Mouse (Mus musculus): ENCODE measurements around the gene Aste1.

Gene Aste1

DNA sequence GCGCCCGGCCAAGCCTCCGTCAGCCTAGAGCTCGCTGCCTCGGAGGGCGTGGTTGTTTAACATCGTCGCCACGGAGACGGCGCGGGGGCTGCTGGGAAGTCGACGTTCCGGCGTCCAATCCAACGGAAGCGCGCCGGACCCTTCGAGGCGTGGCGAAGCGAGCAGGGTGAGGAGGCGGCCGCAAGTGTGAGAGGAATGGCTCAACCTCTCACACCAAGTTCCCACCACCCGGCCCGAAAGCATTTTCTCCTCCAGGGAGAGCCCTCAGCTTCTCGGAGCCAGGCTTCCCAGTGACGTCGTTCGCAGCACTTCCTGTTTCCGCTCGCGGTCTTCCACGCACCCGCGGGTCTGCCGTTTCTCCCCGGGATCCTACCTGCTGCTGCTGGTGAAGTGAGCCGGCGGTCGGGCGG lies at the start of gene Aste1, which contains the start of gene Nek11:
Gene Aste1 (plus strand): TSS at position 175 of the 410 bp plus-strand sequence.
Gene Nek11 (minus strand): TSS at position 307 of the 410 bp plus-strand sequence.
- in situ Hi-C loops (cut with MboI, MseI), result loop anchor here (5.0 to 25.0 kb wide), 2 partner anchors 343 to 1133 kb away; partner anchors contain the start of genes Dnajc13 and Mrpl3

DNA sequence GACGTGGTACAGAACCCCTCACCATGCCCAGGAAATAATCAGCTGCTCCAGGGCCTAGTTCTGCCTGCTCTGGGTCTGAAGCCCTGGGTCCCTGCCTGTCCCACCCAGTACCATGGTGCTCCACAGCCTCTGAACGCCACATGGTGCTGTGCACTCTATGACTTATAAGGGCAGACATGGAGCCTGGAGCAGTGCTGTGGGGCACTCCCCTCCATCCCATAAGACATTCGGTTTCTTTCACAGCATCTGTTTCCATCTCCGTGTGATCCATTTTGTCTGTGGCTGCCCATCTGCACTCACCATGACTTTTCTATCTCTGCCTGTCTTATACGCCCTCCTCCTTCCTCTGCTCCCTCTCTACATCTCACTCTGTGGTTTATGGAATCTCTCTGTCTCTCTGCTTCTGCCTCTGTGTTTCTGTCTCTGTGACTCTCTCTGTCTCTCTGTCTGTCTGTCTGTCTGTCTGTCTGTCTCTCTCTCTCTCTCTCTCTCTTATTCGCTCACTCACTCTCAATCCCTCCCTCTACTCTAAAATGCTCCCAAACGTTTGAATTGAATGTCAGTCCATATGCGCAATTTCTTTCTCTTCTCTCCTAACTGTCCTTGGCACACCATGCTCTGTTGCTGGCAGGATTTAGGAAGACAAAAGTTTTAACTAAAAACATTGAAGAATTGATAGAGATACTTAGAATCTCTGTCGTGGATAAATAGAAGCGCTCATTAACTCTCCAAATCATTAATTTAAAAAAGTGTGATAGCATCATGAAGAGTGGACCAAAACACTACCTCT lies 46.8 kb upstream of the Aste1 start:
- in situ Hi-C loops (cut with MboI, MseI), result no loop called here

DNA sequence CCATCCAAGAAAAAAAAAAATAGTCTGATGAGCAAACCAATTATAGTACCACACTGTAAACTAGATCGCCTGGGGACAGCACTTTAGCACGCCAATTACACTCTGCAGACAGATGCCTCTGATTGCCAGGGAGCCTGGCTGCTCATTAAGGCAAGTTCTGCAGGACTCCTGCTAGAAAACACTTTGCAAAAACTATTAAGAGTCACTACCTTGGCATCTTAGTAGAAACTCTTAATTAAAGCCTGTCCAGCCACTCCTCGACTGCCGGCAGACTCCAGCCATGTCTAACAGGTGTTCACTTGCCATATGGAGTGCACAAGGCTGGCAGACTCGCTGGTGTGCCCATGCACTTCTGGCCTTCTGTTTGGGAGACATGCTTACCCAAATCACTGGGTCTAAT lies 46.2 kb upstream of the Aste1 start:
- in situ Hi-C loops (cut with MboI, MseI), result no loop called here

DNA sequence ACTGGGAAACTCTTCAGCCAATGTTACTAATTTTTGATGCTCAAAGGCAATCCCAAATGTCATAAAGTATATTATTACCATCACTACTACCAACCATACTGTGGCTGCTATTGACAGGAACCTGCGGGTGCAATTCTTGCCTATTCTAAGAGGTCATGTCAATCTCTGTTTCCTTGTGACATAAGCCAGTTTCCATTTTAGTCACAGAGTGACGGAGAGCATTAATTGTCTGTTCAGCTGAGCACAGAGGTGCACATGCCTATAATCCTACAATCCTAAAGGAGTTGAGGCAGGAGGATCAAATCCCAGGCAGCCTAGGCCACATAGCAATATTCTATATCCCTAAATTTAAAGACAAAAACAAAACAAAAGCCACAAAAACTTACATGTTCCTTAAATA lies 33.0 kb upstream of the Aste1 start:
- in situ Hi-C loops (cut with MboI, MseI), result no loop called here

DNA sequence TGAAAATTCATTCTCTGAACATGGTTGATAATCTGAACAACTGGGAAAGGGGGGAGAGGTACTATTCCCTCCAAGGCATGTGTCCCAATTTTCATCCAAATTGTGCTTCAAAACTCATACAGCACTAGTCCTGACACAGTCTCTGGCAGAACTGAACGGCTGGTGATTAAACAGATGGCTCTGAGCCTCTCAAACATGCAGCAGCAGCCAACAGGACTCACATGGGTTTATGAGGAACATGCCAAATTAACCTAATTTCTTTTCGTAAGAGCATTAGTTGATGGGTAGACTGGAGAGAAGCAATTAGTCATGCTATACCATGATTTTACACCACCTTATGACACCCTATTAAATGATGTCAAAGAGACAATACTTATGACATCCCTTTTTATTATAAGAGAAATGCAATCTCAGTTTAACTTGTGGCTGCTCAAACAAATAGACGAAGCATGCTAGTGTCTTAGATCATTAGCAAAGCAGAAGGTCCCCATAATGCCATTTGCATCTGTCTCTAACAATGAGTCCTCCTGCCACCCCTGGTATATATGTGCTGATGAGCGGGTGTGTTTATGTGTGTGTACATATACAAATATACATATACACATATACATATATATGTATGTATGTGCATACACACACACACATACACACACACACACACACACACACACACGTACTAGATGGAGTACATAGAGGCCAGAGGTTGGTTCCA lies 31.5 kb upstream of the Aste1 start:
- in situ Hi-C loops (cut with MboI, MseI), result no loop called here

DNA sequence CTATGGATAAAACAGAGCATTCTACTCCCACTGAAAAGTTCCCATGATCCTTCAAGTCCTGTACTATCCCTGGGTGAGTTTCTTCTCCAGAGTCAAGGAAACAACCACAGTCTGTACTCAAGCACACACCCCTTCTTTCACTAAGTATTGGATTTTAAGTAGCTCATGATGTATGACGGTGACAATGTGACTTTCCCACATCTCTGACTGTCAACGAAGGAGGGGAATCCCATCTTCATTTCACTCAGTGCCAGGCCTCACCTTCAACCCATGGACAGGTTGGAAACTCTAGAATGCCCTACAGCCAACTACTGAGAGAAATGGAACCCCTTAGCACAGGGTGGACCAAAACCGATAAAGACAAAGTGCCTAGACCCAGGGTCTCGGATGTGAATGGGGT lies 29.0 kb upstream of the Aste1 start:
- in situ Hi-C loops (cut with MboI, MseI), result no loop called here

DNA sequence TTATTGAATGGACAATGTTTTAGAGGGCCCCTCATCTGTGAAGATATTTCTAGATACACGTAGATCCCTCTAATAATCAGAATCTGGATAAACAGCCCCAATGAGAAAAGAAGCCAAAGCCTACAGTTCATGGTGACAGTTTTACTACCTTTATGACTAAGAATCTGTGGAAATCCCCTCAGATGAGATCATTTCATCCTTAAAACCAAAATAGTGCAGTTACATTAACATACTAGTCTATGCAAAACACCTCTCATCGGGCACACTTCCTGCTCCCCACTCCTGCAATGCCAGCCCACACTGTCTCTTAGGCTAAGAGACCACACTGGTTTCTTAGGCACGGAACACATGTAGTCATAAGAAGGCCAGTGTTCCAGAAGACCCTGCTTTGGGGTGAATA lies 26.6 kb upstream of the Aste1 start:
- in situ Hi-C loops (cut with MboI, MseI), result no loop called here

DNA sequence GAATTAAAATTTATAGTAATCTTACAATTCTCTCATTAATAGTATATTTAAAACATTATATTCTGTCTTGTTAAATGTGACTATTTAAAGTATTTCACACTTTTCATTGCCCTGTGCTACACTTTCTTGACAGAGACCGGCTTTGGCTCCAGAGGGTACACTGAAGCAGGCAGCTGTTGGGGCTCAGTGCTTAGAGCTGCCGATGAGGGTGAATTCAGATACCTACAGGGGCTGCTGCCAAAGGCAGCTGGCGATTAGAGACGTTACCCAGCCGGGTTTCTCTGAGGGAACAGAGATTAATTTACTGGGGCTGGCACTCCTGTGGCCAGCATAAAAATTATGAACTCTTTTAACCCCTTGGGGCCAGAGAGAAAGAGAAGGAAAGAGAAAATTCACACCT lies 20.8 kb upstream of the Aste1 start:
- in situ Hi-C loops (cut with MboI, MseI), result no loop called here

DNA sequence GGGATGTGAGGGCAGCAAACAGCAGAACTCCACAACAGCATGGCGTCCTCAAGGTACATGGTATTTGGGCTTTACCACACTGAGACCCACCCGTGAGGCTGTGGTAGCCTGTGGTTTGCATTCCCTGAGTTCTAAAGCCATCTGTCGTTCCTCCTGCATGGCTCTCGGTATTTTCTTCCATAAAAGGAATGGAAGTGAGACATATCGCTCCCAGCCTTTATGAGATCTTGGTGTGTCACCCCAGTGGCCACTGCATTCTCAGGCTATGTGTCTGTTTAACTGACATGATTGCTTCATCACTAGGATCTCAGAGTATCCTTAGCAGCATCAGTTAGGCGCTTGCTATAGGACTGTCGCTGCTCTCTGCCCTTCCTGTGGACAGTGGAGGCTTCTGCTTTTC lies 18.8 kb upstream of the Aste1 start:
- in situ Hi-C loops (cut with MboI, MseI), result loop anchor here (25.0 kb wide), 1 partner anchor 1114 kb away; the partner anchor contains the start of gene Dnajc13

DNA sequence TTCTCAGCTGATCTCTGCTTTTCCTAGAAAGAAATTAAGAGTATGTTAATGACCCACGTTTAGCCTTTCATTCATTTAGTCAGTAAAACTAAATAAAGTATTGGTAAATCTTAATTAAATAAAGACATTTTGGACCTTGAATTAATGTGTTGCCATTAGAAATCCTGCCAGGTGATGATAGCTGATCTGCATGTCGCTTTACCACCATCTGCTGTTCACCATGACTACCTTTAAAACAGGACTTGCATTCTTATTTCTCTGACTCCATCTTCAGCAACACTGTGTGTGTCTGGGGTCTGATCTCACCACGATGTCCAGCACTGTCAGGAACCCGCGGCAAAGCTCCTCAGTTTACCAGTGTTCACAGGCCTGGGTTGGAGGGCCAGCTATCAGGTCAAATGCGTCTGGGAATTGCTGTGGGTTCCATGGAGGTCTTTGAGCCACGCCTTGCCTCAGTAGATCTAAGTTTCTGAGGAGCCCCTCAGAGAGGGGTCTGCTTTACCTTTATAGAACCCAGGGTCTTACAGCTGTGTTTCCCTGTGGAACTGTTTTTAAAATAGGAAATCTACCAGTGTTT lies 18.1 kb upstream of the Aste1 start:
- in situ Hi-C loops (cut with MboI, MseI), result loop anchor here (25.0 kb wide), 1 partner anchor 1115 kb away; the partner anchor contains the start of gene Dnajc13

DNA sequence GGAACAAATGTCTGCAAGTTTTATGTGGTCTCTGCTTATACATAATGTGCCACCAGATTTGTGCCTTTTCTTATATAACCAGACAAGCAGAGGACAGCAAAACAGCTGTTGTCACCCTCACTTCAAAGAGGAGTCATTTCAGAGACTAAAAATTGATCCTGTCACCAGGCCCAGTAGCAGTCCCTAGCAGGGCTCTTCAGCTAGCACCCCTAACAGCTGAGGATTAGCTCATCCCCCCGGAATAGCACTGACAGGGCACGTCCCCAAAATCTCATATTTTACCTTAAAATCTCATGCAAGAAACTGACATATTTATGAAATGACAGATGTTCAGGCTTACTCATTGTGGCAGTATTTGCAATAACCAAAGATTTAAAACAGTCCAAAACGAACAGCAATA lies 17.6 kb upstream of the Aste1 start:
- in situ Hi-C loops (cut with MboI, MseI), result loop anchor here (25.0 kb wide), 1 partner anchor 1115 kb away; the partner anchor contains the start of gene Dnajc13

DNA sequence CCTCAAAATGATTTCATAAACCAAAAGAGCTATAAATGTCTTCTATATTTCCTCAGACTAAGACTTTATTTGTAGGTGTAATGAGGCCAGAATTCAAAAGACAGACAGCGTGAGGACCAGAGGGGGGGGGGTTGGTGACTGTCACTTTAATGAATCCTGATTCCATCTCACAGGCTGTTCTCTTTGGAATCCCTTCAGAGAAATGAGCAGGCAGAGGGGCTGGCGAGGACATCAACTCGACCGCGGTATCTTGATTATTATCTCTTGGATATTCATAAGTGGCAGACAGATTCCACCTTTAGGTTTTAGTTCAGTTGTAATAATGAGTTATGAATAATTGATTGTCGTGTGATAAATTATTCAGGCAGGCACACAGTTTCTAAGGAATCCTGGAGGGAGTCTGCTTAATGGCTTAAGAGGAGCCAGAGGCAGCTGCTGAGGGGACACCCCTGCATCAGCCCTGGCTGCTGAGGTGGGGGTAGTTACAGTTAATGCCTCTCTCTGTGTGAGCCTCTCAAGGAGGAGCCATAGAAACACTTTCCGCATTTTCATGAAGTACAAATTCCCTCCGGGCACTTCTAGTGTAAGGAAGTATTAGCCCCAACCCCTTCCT lies 15.6 kb upstream of the Aste1 start:
- in situ Hi-C loops (cut with MboI, MseI), result loop anchor here (10.0 to 25.0 kb wide), 2 partner anchors 845 to 1117 kb away; partner anchors contain the start of gene Dnajc13

DNA sequence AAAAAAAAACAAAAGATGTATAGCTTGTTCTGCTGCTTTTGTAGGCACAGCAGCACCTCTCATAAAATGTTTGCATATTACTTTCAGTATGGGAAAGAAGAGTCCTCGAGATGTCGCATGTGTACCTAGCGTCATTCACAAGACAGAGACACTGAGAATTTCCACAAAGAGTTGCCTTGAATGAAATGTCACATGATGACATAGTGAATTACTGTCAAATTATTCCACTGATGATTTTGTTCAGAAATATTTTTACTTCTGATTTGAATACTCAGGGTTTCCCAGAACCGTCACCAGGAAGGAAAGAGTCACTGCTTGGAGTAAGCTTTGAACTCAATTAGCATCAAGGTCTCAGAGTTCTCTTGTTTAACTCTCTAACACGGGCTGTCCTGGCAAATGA lies 7.8 kb upstream of the Aste1 start:
- in situ Hi-C loops (cut with MboI, MseI), result loop anchor here (10.0 to 25.0 kb wide), 2 partner anchors 853 to 1125 kb away; partner anchors contain the start of gene Dnajc13

DNA sequence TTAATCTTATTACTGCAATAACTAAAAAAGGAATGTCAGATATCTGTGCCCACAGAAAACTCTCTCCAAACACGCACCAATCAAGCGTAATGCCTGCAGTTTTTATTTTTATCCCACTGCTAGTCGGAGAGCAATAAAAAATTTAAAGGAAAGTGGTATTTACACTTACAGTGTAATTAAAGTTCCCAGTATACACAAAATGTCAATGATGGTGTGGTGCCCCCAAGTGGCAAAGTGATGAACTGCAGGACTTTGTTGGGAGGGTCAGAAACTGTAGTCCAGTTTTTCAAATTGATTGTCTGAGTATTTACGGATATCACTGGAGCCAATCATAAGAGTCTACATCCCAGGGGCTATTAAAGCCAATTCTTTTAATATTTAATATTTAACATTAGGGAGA lies 5.9 kb upstream of the Aste1 start:
- in situ Hi-C loops (cut with MboI, MseI), result loop anchor here (10.0 to 25.0 kb wide), 2 partner anchors 854 to 1127 kb away; partner anchors contain the start of gene Dnajc13

DNA sequence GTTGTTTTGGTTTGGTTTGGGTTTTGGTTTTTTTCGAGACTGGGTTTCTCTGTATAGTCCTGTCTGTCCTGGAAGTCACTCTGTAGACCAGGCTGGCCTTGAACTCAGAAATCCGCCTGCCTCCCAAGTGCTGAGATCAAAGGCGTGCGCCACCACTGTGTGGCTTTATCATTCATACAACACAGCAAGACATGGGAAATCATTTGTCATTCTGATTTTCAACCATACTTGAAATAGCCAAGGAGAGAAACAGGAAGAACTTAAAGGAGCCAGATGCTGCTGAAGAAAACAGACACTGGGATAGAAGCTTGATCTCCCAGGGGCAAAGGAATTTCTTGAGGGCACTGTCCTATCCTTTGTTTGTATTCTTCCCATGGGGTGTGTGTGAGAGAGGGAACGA lies 4.6 kb upstream of the Aste1 start:
- in situ Hi-C loops (cut with MboI, MseI), result loop anchor here (5.0 to 25.0 kb wide), 3 partner anchors 258 to 1128 kb away; partner anchors contain the start of genes Dnajc13 and Nudt16

DNA sequence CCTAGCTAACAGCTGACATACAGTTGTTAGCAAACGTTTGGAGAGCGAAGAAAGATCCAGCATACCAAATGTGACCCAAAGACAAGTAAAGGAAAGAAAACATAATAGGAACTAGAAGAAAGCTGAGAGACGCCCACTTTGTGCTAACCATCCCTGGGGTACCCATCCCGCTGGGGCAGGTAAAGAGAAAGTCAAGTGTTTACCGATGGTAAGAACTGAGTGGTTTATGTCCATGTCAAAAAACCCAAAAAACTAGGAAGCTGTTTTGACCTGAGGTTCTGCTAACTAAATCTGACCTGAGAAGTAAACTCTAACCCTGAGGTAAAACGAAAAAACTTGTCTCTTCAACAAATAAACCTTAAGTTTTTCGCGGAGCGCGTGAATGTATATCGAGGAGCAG lies 472 bp upstream of the Aste1 start:
- in situ Hi-C loops (cut with MboI, MseI), result loop anchor here (5.0 to 25.0 kb wide), 4 partner anchors 262 to 1132 kb away; partner anchors contain the start of genes Dnajc13, Mrpl3 and Nudt16

DNA sequence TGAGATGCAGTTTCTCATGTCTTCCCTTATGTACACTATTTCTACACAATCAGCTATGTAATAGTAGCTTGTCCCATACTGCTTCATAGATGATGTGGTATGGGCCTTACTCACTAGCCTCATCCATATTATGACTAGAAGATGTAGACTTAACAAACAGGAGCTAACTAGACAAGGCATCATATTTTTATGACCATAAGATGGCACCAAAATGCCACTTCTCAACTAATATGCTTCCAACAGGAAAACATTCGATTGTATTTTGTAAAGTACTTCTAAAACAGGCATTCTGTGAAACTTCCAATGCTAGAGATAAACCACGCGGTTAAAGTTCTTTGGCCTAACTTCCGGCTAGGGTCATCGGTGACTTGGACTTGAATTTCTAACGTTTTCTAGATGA lies 13.4 kb downstream of the Aste1 start:
- in situ Hi-C loops (cut with MboI, MseI), result no loop called here

DNA sequence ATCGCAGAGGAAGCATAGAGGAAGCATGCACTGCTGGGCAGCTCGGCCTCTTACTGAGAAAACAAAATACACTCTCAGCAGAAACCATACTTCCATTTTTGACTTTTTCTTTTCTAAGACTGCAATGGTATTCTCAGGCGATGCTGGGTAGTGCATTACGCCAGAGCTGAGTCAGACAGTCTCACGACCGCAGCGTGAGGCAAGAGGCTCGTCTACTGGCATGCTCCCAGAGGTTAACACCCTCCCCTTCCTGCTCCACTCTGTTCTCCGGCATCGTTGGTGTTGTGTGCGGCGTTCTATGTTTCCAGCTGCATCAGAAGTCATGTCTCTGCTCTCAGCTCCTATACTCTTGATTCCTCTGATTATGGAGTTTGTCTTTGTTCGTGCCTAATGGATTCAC lies 63.8 kb downstream of the Aste1 start:
- in situ Hi-C loops (cut with MboI, MseI), result no loop called here

DNA sequence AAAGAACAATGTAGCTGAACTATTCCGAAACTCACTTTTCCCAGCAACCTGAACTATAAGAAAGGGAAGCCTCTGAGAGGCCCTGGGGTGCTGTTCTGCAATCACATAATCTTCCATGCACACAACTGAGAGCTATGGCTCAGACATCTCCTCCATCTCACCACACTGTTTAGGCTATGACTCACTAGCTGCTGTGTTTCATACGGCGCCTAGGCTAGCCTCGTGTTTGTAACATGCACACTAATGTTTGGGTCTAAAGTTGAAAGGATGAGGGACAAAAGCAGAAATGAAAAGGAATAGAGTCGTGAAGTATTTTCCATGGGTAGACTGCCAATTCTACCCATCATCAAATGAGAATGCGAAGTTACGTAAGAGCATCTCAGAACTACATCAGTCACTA lies 66.3 kb downstream of the Aste1 start:
- in situ Hi-C loops (cut with MboI, MseI), result no loop called here

Data from T-helper 2 cell (primary cell).